Mouse (Mus musculus): ENCODE results near the gene Piwil1.

DNA sequence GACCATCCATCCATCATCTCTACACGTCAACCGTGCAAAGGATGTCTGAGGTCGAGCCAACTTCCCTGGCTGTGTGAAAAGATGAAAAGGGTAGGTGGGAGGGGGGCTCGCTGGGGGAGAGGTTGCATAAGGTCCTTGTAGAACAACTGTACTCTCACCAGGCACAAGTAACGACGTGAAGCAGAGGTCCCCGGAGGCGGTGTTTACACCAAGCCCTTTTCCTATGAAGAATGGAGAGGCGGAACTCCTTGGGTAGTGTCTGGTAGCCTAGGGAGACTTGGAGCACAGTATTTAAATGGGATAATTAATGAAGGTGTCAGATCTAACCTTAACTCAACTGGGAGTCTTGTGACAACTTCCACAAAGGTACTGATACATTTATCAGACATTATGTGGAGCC lies 28.2 kb upstream of the Piwil1 start:
- no peak for TF ChIP-seq MAFK (IDR thresholded peaks at IDR 0.05; ENCODE audit: insufficient replicate concordance, low read length)
- TF ChIP-seq CTCF (conservative IDR thresholded peaks at IDR 0.05 in 1 of 2, IDR thresholded peaks at IDR 0.05 in 1 of 2; ENCODE audit: low read depth in 2 of 2, low read length in 2 of 2) = no peak
- TF ChIP-seq ZNF384 (IDR thresholded peaks at IDR 0.05; ENCODE audit: low read depth, low read length) = no peak
- no peak for TF ChIP-seq RAD21 (IDR thresholded peaks at IDR 0.05; ENCODE audit: low read depth, low read length)
- no peak for TF ChIP-seq HCFC1 (IDR thresholded peaks at IDR 0.05; ENCODE audit: low read depth, low read length)
- TF ChIP-seq POLR2A (IDR thresholded peaks at IDR 0.05; ENCODE audit: low read depth, low read length) = no peak
- no peak for TF ChIP-seq GABPA (IDR thresholded peaks at IDR 0.05; ENCODE audit: insufficient replicate concordance, low read depth, low read length)
- TF ChIP-seq CHD1 (IDR thresholded peaks at IDR 0.05; ENCODE audit: low read depth, low read length) = no peak
- TF ChIP-seq ELF1 (IDR thresholded peaks at IDR 0.05; ENCODE audit: low read depth, low read length) = no peak
- TF ChIP-seq UBTF (IDR thresholded peaks at IDR 0.05; ENCODE audit: low read depth, low read length) = no peak
- no peak for TF ChIP-seq JUND (conservative IDR thresholded peaks at IDR 0.05; ENCODE audit: low read depth, low read length)
- TF ChIP-seq SIN3A (IDR thresholded peaks at IDR 0.05; ENCODE audit: low read length) = no peak
- no peak for TF ChIP-seq SMC3 (IDR thresholded peaks at IDR 0.05; ENCODE audit: low read depth, low read length)
- no peak for TF ChIP-seq E2F4 (IDR thresholded peaks at IDR 0.05; ENCODE audit: insufficient replicate concordance, low read depth, low read length)

Measured in CH12.LX (cell line).